Mouse (Mus musculus) testis, adult 2 months (tissue): ENCODE measurements around the gene Styk1.

ENCODE experiments used
- CTCF ChIP-seq: fragments of 200-500 bp; IDR thresholded peaks from 2 replicates; pipeline ENCODE4 v1.5.1; 2012; ENCODE audit warnings: low read depth, mild to moderate bottlenecking, inconsistent platforms, low read length, moderate library complexity; ENCODE audit not compliant: control insufficient read depth, insufficient read depth, insufficient replicate concordance
- POLR2A ChIP-seq: fragments of 200-500 bp; IDR thresholded peaks from 2 replicates; pipeline ENCODE4 v1.6.1; 2012; ENCODE audit warnings: low read depth, mild to moderate bottlenecking, inconsistent platforms, low read length, moderate library complexity; ENCODE audit not compliant: control insufficient read depth

DNA sequence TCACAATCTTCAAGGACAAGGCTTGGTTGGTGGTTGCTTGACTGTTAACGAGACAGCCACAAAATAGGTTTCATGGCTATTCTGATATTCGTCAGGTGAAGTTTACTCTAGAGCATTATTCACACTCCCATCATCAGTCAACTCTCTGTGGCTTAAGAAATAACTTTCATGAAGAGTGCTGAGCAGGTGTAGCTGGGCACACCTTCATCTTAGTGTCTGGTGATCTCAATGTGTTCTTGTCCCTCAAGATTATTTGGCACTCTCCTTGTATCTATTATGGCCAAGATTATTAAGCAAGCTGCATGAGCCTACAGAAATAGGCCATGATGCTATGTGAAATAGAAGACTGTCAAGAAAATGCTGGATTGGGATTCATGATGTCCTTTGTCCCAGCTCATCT lies 47.9 kb upstream of the Styk1 start:
- TF ChIP-seq POLR2A (no peak), CTCF (no peak)
